Mouse (Mus musculus) ES-E14 (cell line): Measurements from ENCODE around the gene Chmp4b.

ENCODE experiments used
- CHD2 ChIP-seq: IDR thresholded peaks from 2 replicates; pipeline ENCODE4 v1.6.1; 2014; ENCODE audit warnings: mild to moderate bottlenecking, low read depth, low read length, inconsistent platforms
- HCFC1 ChIP-seq: IDR thresholded peaks from 2 replicates; pipeline ENCODE4 v1.6.1; 2012; ENCODE audit warnings: low read length, inconsistent platforms, borderline replicate concordance; ENCODE audit not compliant: insufficient read depth
- MAFK ChIP-seq: IDR thresholded peaks from 2 replicates; pipeline ENCODE4 v1.6.1; 2014; ENCODE audit warnings: mild to moderate bottlenecking, low read depth, low read length, inconsistent platforms; ENCODE audit not compliant: insufficient read depth
- ZC3H11A ChIP-seq: IDR thresholded peaks from 2 replicates; pipeline ENCODE4 v1.6.1; 2012; ENCODE audit warnings: low read depth, mild to moderate bottlenecking, inconsistent platforms, low read length, borderline replicate concordance
- ZNF384 ChIP-seq: IDR thresholded peaks from 2 replicates; pipeline ENCODE4 v1.6.1; 2012; ENCODE audit warnings: low read depth, low read length, inconsistent platforms

GRCm38 (mm10) chr2:154603007-154603637 lies 48.4 kb upstream of the Chmp4b start:
- TF ChIP-seq CHD2: no peak
- TF ChIP-seq ZNF384: no peak
- no peak for TF ChIP-seq MAFK
- TF ChIP-seq ZC3H11A: no peak
- no peak for TF ChIP-seq HCFC1
